Mouse (Mus musculus) E14TG2a.4 (cell line): ENCODE measurements around the gene Pxn.

Source experiments
- CTCF ChIP-seq: conservative IDR thresholded peaks from 2 replicates; pipeline ENCODE4 v1.5.1; 2014; ENCODE audit warnings: low read length
- POU5F1 ChIP-seq: IDR thresholded peaks from 2 replicates; pipeline ENCODE4 v1.6.1; 2014; ENCODE audit warnings: low read length, borderline replicate concordance

- no peak for TF ChIP-seq CTCF
- peak; percentile 42; the same call in 1 of the 2 replicates for TF ChIP-seq POU5F1
These were observed 16.5 kb upstream of the Pxn start for GRCm38 (mm10) chr5:115489699-115490637.
